Mouse (Mus musculus): Measurements from ENCODE around the gene Aqp12.
"Not testable (repeated sequence)": the region's sequence is repeated elsewhere in the genome, so short reads cannot be mapped to it uniquely, and the experiment has no call there.

Aqp12 gene

GRCm38 (mm10) chr1:93006061-93006460 is at the start of gene Aqp12:
Gene Aqp12, plus strand, starts transcription at chr1:93006334.
- DNase-seq (ENCODE audit: low read depth, low spot score), result no peak

GRCm38 (mm10) chr1:92956571-92957335 is 49.4 kb upstream of the Aqp12 start:
- not testable (repeated sequence) for DNase-seq (ENCODE audit: low read depth, low spot score)

- no peak for DNase-seq (ENCODE audit: low read depth, low spot score)
Measured at GRCm38 (mm10) chr1:92958999-92959398, 47.1 kb upstream of the Aqp12 start.

GRCm38 (mm10) chr1:92970791-92971190 is 35.3 kb upstream of the Aqp12 start:
- not testable (repeated sequence) for DNase-seq (ENCODE audit: low read depth, low spot score)

GRCm38 (mm10) chr1:92971879-92972795 is 34.0 kb upstream of the Aqp12 start:
- DNase-seq (ENCODE audit: low read depth, low spot score), result no peak

GRCm38 (mm10) chr1:92972854-92973253 is 33.3 kb upstream of the Aqp12 start:
- no peak for DNase-seq (ENCODE audit: low read depth, low spot score)

- no peak for DNase-seq (ENCODE audit: low read depth, low spot score)
Measured at GRCm38 (mm10) chr1:92976141-92976566, 30.0 kb upstream of the Aqp12 start.

GRCm38 (mm10) chr1:92978645-92979044 is 27.5 kb upstream of the Aqp12 start:
- no peak for DNase-seq (ENCODE audit: low read depth, low spot score)

GRCm38 (mm10) chr1:92979073-92979602 is 27.0 kb upstream of the Aqp12 start:
- no peak for DNase-seq (ENCODE audit: low read depth, low spot score)

- DNase-seq (ENCODE audit: low read depth, low spot score), result no peak
Measured at GRCm38 (mm10) chr1:92981056-92981845, 24.9 kb upstream of the Aqp12 start.

- no peak for DNase-seq (ENCODE audit: low read depth, low spot score)
Measured at GRCm38 (mm10) chr1:92982931-92983605, 23.1 kb upstream of the Aqp12 start.

- no peak for DNase-seq (ENCODE audit: low read depth, low spot score)
Measured at GRCm38 (mm10) chr1:92984999-92985398, 21.1 kb upstream of the Aqp12 start.

- no peak for DNase-seq (ENCODE audit: low read depth, low spot score)
Measured at GRCm38 (mm10) chr1:92988894-92989293, 17.2 kb upstream of the Aqp12 start.

GRCm38 (mm10) chr1:92989891-92990290 is 16.2 kb upstream of the Aqp12 start:
- no peak for DNase-seq (ENCODE audit: low read depth, low spot score)

GRCm38 (mm10) chr1:92992214-92992855 is 13.8 kb upstream of the Aqp12 start:
- no peak for DNase-seq (ENCODE audit: low read depth, low spot score)

- DNase-seq (ENCODE audit: low read depth, low spot score), result no peak
Measured at GRCm38 (mm10) chr1:92992880-92993279, 13.3 kb upstream of the Aqp12 start.

GRCm38 (mm10) chr1:93009196-93009595 is 3.1 kb downstream of the Aqp12 start:
- DNase-seq (ENCODE audit: low read depth, low spot score), result no peak

- peak; percentile 34 for DNase-seq (ENCODE audit: low read depth, low spot score)
Measured at GRCm38 (mm10) chr1:93010731-93011130, 4.6 kb downstream of the Aqp12 start.

GRCm38 (mm10) chr1:93012103-93012585 is 6.0 kb downstream of the Aqp12 start:
- no peak for DNase-seq (ENCODE audit: low read depth, low spot score)

GRCm38 (mm10) chr1:93013367-93013766 is 7.2 kb downstream of the Aqp12 start:
- DNase-seq (ENCODE audit: low read depth, low spot score), result no peak
